Mouse (Mus musculus) lung, adult 2 months (tissue): Measurements from ENCODE around the gene Psmd11.

Source experiments
- CTCF ChIP-seq: fragments of 200-500 bp; IDR thresholded peaks from 2 replicates; pipeline ENCODE4 v1.5.1; 2011; ENCODE audit warnings: mild to moderate bottlenecking, low read length, control low read depth; ENCODE audit not compliant: insufficient read depth
- POLR2A ChIP-seq: fragments of 200-500 bp; IDR thresholded peaks from 2 replicates; pipeline ENCODE4 v1.6.1; 2011; ENCODE audit warnings: low read depth, mild to moderate bottlenecking, control low read depth, low read length, borderline replicate concordance; ENCODE audit errors: extremely low read depth

DNA sequence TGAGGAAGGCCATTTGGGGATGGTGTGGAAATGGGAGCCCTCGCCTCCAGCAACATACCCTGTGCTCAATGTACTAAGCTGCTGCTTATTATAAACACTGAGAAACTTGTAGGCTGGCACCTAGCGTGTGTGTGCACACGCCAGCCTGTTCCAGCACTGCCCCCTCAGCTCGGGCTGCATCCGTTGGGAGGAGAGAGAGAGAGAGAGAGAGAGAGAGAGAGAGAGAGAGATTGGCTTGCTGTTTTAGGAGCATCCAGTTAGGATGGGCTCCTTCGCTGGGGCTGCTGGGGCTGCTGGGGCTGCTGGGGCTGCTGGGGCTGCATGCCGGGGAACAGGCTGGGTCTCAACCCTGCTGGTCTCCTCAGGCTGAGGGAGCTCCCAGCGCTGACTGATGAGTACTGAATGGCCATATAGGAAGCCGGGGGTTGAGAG is 56.7 kb downstream of the Psmd11 start:
- no peak for TF ChIP-seq CTCF
- TF ChIP-seq POLR2A = no peak
